Mouse (Mus musculus) frontal cortex, postnatal 36 days (tissue): ENCODE results near the gene Ubfd1.
"Not testable (repeated sequence)": the region's sequence is repeated elsewhere in the genome, so short reads cannot be mapped to it uniquely, and the experiment has no call there.

Experiments
- DNase-seq, 2 experiments: peaks; one replicate each; pipeline ENCODE4 v3.0.0; 2022; ENCODE audit warnings: low spot score in 2 of 2

The Ubfd1 gene

DNA sequence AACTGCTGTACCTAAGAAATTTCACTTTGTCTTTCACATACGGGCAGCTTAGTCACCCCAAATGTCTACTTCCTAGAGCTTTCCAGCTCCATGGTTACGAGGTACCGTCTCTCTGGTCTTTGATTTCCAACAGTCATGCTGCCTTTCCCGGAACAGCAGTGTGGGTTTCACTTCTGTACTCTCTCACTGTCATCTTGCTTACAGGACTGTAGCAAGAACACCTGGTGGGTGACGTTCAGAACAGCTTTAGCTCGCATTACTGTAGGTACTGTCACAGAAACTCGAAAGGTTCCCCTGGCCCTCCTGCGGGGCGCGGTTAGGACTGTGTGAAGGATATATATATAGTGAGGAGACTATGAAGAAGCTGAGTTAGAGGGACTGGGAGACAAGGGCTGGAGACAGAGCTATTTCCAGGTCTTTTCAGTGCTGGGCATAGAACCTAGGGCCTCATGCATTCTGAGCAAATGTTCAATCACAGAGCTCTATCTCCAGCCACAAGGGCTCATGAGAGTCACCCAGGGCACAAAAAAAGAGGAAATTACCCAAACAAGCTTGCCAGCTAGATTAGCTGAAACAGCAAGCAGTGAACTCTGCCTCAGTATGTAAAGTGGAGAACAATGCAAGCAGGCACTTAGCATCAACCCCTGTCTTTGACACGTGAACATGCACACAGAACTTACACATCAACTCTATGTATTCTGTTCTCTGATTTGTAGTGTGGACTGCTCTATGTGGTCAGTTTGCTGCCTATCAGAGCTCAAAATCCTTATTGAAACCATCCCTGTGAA lies 20.4 kb downstream of the Ubfd1 start:
- no peak for DNase-seq

DNA sequence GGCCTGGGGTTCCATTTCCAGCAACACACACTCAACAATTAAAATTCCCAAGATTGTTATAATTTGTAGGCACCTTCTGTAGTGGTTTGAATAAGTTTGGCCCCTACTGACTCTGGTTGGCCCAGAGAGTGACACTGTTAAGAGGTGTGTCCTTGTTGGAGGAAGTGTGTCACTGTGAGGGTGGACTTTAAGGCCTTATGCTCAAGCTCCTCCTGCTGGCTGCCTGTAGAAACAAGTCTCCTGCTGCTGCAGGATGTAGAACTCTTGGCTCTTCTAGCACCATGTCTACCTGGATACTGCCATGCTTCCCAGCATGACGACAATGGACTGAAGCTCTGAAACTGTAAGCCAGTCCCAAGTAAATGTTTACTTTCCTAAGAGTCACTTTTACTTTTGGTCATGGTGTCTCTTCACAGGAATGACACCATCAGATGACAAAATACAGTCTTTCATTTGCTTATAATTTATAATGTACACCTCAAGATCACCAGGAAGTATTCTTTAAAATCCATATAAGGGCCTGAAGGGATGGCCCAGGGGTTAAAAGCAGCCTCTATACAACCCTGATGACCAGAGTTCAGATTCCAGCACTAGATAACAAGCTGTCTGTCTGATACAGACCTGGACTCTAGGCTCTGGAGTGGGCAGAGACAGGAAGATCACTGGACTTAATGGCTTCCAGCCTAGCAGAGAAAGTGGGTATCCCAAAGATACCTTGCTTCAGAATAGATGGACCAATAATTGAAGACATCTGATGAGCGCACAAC lies 27.8 kb downstream of the Ubfd1 start:
- no peak for DNase-seq

DNA sequence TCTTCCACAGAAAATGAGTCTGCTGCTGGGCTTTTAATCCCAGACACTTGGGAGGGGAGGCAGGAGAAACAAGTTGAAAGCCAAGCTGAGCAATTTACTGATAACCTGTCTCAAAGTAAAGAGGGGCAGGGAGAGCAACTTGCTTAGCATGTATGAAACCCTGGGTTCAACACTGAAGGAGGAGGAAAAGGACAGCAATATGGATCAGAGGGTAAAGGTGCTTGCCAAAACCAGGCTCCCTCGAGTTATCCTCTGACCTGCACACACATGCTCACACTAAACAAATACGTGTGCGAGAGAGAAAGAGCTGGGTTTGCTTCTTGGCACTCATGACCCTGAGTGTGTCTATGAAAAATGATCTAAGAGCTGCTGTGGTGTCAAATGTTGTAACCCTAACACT lies 31.0 kb downstream of the Ubfd1 start:
- no peak for DNase-seq

DNA sequence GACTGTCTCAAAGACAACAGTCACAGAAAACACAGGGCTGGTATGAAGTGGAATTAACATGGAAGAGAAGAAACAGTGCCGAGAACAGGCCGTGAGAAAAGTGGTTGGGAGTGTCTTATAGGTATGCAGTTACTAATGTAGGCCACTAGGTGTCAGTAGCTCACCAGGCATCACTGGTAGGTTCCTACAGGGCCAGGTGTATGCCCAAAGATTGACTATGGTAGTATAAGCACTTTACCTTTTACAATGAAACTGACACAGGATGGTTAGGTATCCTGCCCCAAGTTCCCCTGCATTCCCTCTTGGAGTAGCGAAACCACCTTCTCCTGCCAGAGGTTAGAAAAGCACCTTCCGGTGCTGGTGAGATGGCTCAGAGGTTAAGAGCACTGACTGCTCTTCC lies 32.2 kb downstream of the Ubfd1 start:
- DNase-seq = peak in 1 of 2 experiments; percentile 29

DNA sequence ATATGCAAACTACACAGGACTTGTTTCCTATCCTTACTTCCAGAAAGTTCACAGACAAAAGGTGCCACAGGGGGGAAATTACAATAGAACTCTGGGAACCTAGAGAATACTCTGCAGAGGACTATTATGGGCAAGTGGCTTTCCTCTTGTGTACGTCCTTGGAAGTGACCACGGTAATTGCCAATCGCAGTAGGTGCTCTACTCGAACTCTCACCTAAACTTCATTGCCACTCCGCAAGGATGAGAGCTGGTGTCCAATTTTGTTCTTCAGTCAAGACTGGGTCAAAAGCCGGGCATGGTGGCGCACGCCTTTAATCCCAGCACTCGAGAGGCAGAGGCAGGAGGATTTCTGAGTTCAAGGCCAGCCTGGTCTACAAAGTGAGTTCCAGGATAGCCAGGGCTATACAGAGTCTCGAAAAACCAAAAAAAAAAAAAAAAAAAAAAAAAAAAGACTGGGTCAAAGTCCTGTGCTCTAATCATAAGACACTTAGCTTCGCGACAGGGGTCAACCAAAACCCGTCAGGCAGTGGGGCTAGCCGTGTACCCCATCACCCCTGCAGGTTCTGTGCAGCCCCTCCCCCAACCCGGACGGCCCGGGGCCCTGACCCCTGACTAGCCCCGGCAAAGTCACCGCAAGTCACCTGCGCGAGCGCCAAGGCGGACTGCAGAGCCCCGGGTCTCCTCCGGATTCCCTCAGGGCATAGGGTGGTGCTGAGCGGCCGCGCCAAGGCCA lies 34.2 kb downstream of the Ubfd1 start:
- not testable (repeated sequence) for DNase-seq

DNA sequence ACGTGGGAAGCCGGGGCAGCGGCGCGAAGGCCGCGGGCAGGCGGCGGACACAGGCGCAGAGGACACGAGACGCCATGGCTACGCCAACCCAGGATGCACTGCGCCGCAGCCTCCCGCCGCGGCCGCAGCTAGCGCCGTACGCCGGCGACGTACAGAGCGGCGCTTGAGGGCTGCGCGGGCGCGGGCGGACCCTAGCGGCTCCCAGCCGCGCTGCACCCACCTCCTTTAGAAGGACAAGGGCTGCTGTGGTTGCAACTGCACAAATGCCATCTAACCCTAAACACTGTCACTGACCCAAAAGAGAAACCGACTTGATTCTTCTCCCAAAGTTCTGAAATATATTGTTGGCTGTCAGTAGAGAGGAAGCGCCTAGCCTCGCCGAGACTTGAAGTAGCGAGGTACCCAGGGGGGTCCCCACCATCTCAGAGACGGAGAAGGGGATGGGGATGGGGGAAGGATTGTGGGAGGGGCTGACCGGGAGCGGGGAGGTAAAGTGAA lies 34.8 kb downstream of the Ubfd1 start, which contains the start of gene Ndufab1:
Ndufab1 (minus strand) TSS at position 140 of the 498 bp plus-strand sequence.
- peak; percentile 84 to 88 for DNase-seq

DNA sequence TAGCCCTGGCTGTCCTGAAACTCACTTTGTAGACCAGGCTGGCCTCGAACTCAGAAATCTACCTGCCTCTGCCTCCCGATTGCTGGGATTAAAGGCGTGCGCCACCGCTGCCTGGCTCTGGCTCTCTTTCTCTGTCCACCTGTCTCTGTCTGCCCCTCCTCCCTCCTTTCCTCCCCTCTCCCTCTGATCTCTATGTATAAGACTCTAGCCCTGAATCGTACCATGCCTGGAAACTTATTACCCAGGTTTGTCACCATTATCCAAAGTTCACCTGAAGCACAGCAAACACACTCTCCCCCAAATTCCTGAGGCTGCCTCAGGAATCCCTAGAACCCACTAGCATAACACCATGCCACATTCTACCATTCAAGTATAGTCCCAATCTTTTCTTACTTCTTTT lies 41.2 kb downstream of the Ubfd1 start:
- DNase-seq = no peak

DNA sequence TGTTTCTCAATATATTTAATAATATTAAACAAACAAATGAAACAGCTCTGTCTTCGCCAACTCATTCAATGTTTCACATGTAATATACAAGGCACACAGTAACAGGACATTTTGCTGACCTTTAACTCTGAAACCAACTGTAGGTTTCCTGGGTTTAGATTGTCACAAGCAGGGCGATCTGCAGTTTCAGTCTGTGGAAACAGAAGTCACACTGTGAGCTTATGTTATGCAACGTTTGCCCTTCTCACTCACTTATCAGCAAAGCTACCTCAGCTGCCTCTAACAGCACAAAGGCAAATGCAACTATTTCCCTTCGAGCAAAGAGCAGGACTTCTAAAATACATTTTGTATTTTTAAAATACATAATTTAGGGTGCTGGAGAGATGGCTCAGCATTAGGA lies 56.5 kb downstream of the Ubfd1 start:
- DNase-seq = no peak

DNA sequence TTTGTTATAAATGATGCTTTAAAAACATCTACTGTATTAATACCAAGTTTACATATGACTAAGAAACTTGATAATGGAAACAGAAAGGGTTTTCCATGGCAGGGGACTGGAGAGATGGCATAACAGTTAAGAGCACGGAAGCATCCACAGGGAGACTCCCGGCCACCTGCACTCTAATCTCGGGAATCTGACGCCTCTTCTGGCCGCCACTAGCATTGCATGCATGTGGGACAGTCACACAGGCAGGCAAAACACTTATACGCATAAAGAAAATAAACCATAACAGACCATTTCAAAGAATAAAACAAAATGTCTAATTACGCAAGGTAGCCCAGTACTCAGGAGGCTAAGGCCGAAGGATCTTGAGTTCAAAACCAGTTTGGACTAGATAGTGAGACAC lies 58.7 kb downstream of the Ubfd1 start:
- DNase-seq = no peak

DNA sequence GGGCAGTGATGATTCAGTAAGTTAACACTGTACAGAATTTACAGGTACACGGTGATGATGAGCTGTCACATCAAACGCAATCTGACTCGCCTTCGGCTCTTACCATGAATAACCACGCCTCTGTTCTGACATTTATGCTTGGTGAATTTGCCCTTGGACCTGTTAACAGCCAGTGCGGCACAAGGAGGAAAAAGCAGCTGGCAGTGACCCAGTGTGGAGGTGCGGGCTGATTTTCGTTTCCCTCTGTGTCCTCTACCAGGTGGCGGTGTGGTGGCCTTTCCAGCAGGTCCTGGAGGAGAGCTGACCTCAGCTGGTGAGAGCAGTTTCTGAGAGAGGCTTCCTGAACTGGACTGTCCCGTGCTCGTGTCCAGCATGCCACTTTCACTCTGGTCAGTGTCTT lies 60.0 kb downstream of the Ubfd1 start:
- DNase-seq = no peak
